Mouse (Mus musculus): ENCODE data around the gene Clstn3.

Gene Clstn3

DNA sequence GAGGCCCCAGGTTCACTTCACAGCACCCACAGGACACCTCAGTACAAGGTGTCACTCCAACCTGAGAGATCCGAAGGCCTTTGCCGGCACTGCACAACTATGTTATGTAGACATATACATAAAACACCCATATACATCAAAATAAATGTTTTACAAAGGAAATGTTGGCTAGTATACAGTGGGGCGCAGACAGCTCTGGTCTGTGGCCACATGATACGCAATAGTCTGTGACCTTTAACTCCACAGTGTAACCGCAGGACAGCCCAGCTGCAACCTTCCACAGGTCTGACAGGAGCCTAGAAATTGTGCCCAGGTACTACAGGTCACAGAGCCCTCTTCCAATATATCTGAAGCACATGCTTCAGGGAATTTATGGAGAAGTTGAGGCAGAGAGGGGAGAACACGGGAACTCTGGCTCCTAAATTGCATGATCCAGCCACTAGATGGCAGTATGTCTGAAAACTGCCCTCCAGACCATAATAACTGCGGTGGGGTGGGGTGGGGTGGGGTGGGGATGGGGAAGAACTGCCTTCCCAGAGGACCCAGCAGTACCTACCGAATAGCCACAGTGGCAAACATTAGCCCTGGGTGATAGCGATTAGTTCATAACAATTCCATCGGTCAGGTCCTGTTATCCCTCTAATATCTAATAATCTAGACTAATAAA lies 16.3 kb downstream of the Clstn3 start:
- DNase-seq = no peak

GRCm38 (mm10) chr6:124447356-124447755 lies 17.2 kb downstream of the Clstn3 start:
- no peak for DNase-seq

GRCm38 (mm10) chr6:124446459-124446858 lies 18.1 kb downstream of the Clstn3 start:
- no peak for DNase-seq

GRCm38 (mm10) chr6:124446024-124446423 lies 18.6 kb downstream of the Clstn3 start:
- no peak for DNase-seq

GRCm38 (mm10) chr6:124443338-124443737 lies 21.3 kb downstream of the Clstn3 start:
- no peak for DNase-seq

DNA sequence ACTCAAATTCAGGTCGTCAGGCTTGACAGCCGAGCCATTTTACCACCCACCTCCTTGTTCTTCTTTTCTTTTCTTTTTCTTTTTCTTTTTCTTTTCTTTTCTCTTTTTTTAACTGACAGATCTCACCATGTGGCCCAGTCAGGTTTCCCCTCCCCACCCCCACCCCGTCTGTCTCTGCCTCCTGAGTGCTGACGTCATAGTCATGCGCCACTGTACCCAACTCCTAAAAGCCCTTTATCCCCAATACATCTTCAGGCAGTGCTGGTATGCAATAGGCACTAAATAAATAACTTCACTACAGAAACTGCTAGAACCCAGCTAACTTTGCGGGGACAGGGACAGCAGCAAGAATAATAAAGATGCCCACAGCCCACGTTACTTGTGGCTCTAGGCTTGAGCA lies 28.3 kb downstream of the Clstn3 start:
- no peak for DNase-seq

- DNase-seq = no peak
Observed at GRCm38 (mm10) chr6:124435173-124435572, 29.4 kb downstream of the Clstn3 start.

- no peak for DNase-seq
Observed at GRCm38 (mm10) chr6:124433688-124434324, 30.8 kb downstream of the Clstn3 start.

GRCm38 (mm10) chr6:124430784-124431495 lies 33.7 kb downstream of the Clstn3 start:
- DNase-seq = no peak

GRCm38 (mm10) chr6:124430379-124430778 lies 34.2 kb downstream of the Clstn3 start:
- DNase-seq = no peak

DNA sequence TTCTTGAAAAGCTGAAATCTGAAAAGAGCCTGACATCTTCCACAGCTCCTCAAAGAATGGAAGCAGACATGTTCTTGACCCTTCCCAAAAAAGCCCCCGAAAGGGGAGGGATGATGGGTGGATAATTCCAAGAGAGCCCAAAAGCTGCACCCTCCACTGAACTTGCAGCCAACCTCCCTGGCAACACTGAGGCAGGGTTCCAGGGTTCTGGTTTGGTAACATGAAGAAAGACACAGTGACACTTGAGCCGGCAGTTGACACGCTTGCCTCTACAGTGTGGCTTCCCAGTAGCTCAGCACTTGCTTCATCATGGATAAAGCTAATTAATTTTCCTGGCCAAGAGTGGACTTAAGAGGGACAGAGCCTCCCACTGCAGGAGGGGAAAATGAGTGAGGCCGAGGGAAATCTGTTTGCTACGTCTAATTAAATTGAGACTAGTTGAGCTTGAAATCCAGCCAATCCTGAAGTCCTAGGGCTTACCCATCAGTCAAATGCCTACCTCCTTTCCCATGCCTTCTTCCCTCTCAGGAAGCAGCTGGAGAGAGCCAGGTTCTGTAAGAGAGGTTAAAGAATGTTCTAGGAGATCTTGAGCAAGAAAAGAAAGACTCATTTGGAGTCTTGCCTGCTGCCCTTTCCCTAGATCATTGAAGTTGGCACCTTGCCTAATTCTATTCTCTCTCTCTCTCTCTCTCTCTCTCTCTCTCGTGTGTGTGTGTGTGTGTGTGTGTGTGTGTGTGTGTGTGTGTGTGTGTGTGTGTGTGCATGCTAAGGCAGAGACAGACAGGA lies 36.6 kb downstream of the Clstn3 start:
- no peak for DNase-seq

DNA sequence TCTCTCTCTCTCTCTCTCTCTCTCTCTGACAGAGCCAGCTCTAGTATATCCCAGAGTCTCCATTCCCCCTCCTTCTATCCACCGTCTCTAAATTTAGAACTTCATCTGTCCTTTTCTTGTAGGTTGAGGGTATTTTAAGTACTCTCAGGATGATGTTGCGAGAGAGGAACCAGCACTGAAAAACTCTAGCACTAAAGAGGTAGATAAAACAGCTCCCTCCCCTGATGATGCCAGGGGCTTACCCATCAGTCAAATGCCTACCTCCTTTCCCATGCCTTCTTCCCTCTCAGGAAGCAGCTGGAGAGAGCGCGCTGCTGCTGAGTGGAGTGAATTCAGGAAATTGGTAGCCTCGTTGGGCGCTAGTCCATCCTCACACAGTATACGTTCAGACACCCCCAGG lies 37.3 kb downstream of the Clstn3 start:
- no peak for DNase-seq

DNA sequence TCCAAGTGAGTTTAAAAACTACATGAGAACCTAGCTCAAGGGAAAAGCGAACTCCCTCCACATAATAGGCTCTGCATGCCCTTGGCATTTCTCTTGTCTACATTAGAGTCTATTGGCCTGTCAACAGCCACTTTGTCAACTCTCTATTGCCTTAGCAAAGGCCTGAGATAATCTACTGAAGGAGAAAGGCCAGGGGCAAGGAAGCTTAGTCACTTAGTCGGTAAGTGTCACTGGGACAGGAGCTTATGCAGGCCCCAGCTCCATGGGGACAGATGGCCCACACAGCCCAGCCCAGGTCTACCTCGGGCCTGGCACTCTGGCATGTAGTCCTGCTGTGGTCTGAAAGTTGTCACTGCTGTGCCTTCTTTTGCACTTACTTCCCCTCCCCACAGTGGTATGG lies 38.0 kb downstream of the Clstn3 start:
- no peak for DNase-seq

DNA sequence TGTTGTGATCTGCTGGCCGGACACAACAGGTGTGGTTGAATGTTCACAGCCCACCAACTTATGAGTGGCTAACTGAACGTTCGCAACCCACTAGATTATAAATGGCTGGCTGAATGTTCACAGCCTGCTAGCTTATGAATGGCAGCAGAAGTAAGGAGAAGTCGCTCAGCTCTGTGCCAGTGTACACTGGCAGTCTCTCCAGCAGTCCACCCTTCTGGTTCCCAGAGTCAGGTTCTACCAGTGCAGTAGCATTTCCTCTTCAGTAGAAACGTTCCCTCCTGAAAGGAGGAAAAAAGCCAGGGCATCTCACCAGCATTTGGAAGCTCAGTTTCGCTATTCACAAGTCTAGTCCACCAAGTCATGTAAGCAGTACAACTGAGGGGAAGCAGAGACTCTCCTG lies 39.1 kb downstream of the Clstn3 start:
- no peak for DNase-seq

- DNase-seq = peak in 1 of 2 experiments; percentile 14
Observed at GRCm38 (mm10) chr6:124425042-124425441, 39.6 kb downstream of the Clstn3 start.

DNA sequence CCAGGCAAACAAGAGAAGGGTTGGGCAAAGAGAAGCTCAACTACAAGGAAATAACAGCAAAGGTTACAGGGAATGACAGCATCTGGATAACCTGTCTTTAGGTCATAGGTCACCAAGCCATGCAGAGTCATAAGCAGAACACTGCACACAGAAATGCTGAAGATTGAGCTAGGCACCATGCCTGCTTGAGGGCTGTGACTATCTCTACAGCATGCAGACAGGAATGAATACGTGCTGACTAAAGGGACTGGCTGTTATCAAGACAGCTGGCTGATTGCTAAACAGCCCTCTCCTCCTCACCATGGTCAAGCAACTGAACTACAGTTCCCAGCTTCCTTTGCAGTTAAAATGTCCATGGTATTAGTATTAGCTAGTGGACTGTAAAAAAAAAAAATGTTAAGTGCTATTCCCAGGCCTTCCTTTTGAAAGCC lies 40.5 kb downstream of the Clstn3 start:
- DNase-seq = no peak

GRCm38 (mm10) chr6:124418686-124419085 lies 45.9 kb downstream of the Clstn3 start:
- no peak for DNase-seq

DNA sequence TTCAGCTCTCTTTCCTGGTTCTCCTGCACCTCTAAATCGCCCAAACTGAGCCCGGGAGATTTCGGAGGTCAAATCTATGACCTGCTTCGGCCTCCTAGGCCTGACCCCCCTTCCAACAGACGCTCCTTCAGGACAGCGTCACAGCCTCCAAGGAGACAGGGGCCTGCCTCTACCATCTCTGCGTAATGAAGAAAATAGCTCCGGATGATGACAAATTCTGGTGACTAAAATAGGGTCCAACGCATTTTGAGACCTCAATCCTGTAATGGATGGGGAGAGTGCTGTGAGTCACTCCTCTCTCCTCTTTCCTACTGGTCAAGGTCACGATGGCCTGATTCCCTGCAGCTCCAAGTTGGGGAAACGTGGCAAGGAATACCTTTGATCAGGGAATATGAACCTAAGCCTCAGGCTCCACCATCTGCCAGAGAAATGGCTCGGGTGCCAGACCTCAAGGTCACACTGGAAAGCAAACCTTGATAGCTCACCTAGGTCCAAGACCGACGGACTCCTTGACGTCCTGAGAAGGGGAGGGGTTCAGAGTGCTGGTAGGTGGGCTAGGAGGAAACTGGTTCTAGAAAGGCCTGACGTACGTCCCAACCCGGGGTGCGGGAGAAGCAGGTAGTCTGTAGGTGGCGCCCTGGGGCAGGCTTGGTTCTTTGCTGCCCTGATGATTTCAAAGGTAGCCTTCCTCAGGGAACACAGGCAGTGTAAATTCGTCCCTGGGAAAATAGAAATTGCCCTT lies 49.1 kb downstream of the Clstn3 start:
- peak; percentile 85 to 87 for DNase-seq

- peak; percentile 93 for DNase-seq
Observed at GRCm38 (mm10) chr6:124414927-124415325, 49.7 kb downstream of the Clstn3 start, which contains the start of gene Pex5. Pex5 (minus strand) TSS chr6:124415067.

- DNase-seq = peak; percentile 57 to 64
Observed at GRCm38 (mm10) chr6:124414150-124414926, 50.3 kb downstream of the Clstn3 start.

DNA sequence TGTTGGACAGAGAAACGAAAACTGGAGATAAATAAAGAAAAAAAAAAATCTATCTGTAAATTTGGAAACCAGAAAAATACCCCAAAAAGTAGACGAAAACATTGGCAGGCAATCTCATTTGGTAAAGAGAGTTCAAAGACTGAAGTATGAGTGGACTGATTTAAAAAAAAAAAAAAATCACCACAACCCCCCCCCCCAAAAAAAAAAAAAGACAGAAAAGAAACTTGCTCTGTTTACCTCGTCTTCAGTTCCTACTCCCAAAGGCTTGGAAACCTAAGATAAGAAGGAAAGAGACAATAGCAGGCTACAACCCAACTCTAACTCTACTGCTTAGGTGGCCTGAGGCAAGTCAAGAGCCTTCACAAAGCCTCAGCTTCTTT lies 50.8 kb downstream of the Clstn3 start:
- no peak for DNase-seq

DNA sequence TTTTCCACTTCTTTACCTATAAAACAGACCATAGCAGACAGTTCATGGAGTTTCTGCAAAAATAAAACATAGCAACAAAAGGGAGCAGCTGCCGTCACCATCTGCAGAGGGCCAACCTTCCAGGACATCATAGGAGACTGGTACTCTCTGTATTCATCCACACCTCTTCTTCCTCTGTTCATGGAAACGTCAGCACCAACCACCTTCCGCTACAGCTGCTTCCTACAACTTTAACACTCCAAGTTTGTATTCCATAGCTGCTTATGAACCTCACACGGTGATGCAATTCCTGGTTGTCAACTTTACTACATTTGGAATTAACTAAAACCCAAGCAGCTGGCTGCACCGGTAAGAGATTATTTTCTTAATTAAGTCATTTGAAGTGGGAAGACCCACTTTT lies 56.2 kb downstream of the Clstn3 start:
- no peak for DNase-seq

Measured in B cell, adult 2 months (primary cell).